Comparison of ENCODE assay signal across 8 mouse cellular contexts in the genomic region with DNA sequence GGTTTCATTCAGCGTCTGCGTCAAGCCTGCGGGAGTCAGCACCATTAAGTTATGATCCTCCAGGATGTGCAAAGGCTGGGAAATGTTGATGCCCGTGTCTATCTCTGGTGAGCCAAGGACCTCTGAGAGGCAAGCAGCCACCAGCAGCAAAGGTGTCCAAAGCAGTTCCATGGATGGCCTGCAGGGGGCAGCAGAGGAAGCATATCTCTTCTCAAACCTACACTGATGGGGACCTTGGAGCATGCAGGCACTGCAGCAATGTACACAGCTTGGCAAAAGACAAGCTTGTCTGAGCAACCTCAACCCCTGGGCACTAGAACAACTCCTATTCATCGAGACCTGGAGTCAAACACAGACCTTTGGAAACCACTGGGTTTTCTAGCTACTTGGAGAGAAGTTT. TPM values are rescaled to one million over a fixed set of nuclear protein-coding genes. Genes with fewer than 3 reads are reported as not detected.
DNase-seq lines count a peak whose midpoint lies in the region; ATAC-seq lines count a peak whose summit lies in the region.

No protein-coding gene starts in this region.

- no peaks in the 10 kb centered on the region for H3K9me3 ChIP-seq in liver, embryonic 11.5 days (ENCODE audit: control insufficient read depth, low read length)

- no peak overlapping the region for H3K9ac ChIP-seq in liver, embryonic 11.5 days (ENCODE audit: low read depth, low read length)

- no peak overlapping the region for H3K4me2 ChIP-seq in liver, embryonic 11.5 days

- WGBS in liver, embryonic 11.5 days = 37% methylated on average over 5 of the region's 5 CpGs

- peak; percentile 53 for DNase-seq in ovary, postnatal 10 days (ENCODE audit: low spot score)
- no peak for DNase-seq in ovary, adult 18-20 months (ENCODE audit: low spot score)
- DNase-seq in c-Kit-positive CD71-positive TER-119-positive erythroid progenitor cells, embryonic 14.5 days (ENCODE audit: low spot score) = peak; percentile 40
- peak; percentile 56 to 78 for DNase-seq in frontal cortex, postnatal 14 days (ENCODE audit: low spot score in 2 of 2)
- DNase-seq in kidney, postnatal 25 days = peak; percentile 88 to 90
- peak; percentile 52 for DNase-seq in liver, embryonic 11.5 days (ENCODE audit: low spot score)
- peak; percentile 69 for DNase-seq in retina, postnatal 1 day
- DNase-seq in urinary bladder, postnatal 25 days (ENCODE audit: low spot score) = peak; percentile 38

- no peak overlapping the region for H3K4me3 ChIP-seq in liver, embryonic 11.5 days (ENCODE audit: low read depth, low read length)

- no peak overlapping the region for H3K27ac ChIP-seq in liver, embryonic 11.5 days (ENCODE audit: low read depth, low read length)

- no peaks in the 10 kb centered on the region for H3K27me3 ChIP-seq in liver, embryonic 11.5 days (replicated peaks; ENCODE audit: control insufficient read depth, insufficient read depth, low read length)

- 0 out of 2 replicates have a peak, but pooled peaks have one; percentile 19 for ATAC-seq in liver, embryonic 11.5 days (replicated peaks; ENCODE audit: low FRiP score)

- H3K36me3 ChIP-seq in liver, embryonic 11.5 days (ENCODE audit: control insufficient read depth, insufficient read depth, low read length) = no peaks in the 10 kb centered on the region

- H3K4me1 ChIP-seq in liver, embryonic 11.5 days (replicated peaks; ENCODE audit: control insufficient read depth, insufficient read depth, low read length) = no peaks in the 10 kb centered on the region

RNA-seq across cellular contexts. Expression of gene Acsm5, which starts 0.4 kb away (rescaled TPM):
- polyA plus RNA-seq in liver, embryonic 11.5 days (2014; fragmentation: Nextera tagmentation; extraction: Ambion mirVana) = not detected in 2 replicates

RNA-seq across cellular contexts. Expression of gene Pdilt, which starts 3.6 kb away (rescaled TPM):
- not detected in 2 replicates for polyA plus RNA-seq in liver, embryonic 11.5 days (2014; fragmentation: Nextera tagmentation; extraction: Ambion mirVana)

RNA-seq across cellular contexts. Expression of gene Acsm2, which starts 34.5 kb away (rescaled TPM):
- polyA plus RNA-seq in liver, embryonic 11.5 days (2014; fragmentation: Nextera tagmentation; extraction: Ambion mirVana) = not detected in 2 replicates

RNA-seq across cellular contexts. Expression of gene Umod, which starts 40.6 kb away (rescaled TPM):
- not detected in 2 replicates for polyA plus RNA-seq in liver, embryonic 11.5 days (2014; fragmentation: Nextera tagmentation; extraction: Ambion mirVana)
